Mouse (Mus musculus): ENCODE results near the gene Dlx4.

Dlx4 gene

GRCm38 (mm10) chr11:95104266-95104665 lies 41.8 kb downstream of the Dlx4 start:
- DNase-seq (ENCODE audit: low spot score in 2 of 2): no peak

DNA sequence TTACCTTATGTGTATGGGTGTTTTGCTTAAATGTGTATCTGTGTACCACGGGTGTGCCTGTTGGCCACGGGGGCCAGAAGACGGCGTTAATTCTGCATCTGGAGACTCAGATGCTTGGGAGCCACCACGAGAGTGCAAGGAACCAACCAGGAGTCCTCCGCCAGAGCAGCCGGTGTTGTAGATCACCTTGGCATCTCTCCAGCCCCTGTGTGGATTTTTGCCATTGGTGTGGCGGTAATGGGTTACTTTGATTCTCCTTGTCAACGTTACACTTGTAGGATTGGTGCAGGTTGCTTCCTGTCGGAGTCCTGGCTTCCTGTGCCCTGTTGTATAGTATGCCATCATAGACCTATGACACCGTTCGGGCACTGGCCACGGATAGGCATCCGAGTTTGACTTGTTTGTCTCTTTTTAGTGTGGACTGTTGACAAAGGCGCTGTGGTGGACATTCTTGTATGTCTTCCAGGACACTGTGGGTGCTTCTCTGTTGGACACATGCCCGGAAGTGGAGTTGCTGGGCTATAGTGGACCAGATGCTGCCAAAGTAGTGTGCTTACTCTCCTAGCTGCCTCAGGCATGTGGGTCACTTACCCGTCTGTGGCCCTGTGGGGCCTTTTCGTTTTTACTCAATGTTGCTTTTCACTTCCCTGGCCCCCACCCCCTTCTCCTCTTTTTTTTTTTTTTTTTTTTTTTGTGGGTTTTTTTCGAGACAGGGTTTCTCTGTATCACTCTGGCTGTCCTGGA lies 43.7 kb downstream of the Dlx4 start:
- no peak for DNase-seq (ENCODE audit: low spot score in 2 of 2)

- DNase-seq (ENCODE audit: low spot score in 2 of 2): no peak
Measured at GRCm38 (mm10) chr11:95101071-95101788, 44.8 kb downstream of the Dlx4 start.

- DNase-seq (ENCODE audit: low spot score in 2 of 2): no peak
Measured at GRCm38 (mm10) chr11:95100393-95100792, 45.7 kb downstream of the Dlx4 start.

DNA sequence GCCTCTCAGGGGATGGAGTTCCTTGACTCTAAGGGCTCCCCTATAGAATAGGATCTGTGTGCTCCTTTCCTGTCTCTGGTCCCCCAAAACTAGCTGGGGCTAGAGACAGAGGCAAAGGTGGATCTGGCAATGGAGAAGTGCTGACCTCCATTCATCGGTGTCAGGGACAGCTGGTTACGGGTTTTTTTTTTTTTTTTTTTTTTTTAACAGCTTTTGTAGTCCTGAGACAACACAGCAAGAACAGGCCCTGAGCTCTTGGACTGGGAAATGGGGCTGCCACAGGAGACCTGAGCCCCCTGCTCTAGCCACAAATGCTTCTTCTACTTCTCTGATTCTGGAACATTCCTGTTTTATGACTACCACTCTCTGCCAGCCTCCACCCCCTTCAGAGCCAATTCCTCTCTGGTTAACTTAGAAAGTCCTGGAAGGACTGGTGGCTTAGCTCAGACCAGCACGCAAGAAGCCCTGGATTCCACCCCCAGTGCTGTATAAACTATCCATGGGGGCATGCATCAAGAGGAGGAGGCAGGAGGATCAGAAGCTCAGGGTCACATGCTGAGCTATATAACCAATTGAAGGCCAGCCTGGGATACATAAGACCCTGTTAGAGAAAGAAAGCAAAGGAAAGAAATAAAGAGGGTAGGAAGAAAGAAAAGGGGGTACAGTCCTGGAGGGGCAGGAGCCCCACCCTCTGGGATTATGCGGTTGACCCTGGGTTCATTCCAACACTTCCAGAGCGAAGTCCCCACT lies 47.5 kb downstream of the Dlx4 start:
- no peak for DNase-seq (ENCODE audit: low spot score in 2 of 2)

- DNase-seq (ENCODE audit: low spot score in 2 of 2): no peak
Measured at GRCm38 (mm10) chr11:95097889-95098288, 48.2 kb downstream of the Dlx4 start.

DNA sequence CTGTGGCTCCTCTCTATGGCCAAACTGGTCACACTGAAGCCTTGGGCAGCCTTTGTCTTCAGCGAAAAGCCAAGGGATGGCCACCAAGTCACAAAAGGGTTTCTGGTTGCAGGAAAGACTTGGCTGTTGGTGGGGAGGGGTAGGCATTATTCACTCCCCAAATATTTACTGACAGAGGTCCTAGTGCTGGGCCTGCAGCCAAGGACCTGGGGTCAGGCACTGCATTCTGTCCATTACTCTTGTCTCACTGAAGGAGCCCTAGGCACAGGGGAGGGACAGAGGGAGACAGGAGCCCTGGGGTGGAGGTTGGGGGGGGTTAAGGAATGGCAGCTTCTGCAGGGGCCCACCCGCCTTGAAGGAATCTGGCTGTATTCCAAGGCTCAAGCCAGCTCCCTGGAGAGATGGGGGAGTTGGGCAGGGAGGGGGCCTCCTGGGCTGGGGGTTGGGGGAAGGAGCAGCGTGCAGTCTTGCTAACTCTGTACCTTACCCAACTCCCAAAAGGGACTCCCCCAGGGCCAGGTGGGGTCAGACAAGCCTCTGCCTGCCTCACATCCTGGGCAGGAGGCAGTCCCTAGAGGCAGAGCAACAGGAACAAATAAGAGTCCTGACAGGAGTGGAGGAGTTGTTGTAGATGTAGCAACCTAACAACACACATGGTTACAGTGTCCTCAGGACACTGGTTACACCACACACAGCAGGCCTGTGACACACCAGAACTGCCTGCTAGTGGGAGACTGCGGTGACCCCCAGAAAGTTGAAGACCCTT lies 49.3 kb downstream of the Dlx4 start:
- DNase-seq (ENCODE audit: low spot score in 2 of 2): no peak

DNA sequence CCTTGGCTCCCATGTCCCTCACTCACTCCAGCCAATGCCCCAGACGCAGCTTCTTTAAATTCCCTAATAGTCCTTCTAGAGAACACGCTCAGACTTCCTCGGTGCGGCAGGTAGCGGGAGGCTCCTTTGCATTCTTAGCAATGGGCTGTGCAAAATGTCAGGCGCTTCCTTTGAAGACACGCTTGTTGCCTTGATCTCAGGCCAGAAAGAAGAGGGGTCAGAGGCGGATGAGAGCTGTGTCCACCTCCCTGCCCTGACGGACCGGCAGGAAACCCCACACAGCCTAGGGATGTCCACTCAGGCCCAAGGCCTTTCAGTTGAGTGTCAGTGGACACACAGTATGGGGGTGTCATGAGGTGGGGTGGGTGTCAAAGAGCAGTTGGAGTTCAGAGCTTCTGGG lies 50.5 kb downstream of the Dlx4 start:
- no peak for DNase-seq (ENCODE audit: low spot score in 2 of 2)

DNA sequence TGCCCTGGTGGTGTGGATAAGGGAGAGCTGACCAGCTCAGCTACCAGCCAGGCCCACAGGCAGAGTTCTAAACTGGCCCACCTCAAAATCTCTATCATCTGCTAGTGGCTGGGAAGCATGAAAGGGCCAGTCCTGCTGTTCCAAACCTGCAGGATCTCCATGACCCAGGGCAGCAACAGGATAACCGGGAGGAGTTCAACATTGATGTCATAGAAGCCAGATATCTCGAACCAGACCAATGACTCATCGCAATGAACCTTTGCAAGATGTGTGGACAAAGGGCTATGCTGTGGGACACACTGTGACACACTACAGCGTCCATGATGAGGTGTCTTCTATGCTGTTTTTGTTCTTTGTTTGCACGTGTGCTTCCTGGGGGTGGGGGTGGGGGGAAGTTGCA lies 53.0 kb downstream of the Dlx4 start:
- DNase-seq (ENCODE audit: low spot score in 2 of 2): no peak
